Mouse (Mus musculus) hindbrain, embryonic 12.5 days (tissue): ENCODE measurements around the gene Fam69b. TPM values are rescaled to one million over a fixed set of nuclear protein-coding genes. Genes with fewer than 3 reads are reported as not detected.

Experiments
- ATAC-seq: fragments of 200-750 bp; cut with Nextera tagmentation; 2 replicates; pipeline ENCODE4 v1.8.0; 2017; ENCODE audit warnings: moderate TSS enrichment; ENCODE audit not compliant: low FRiP score
- H3K27ac ChIP-seq: fragments of 300-500 bp; sonication (generic); 2 replicates; pipeline ENCODE4 v1.5.1; 2016; ENCODE audit warnings: mild to moderate bottlenecking
- H3K27me3 ChIP-seq: fragments of 300-500 bp; sonication (generic); 2 replicates; pipeline ENCODE4 v1.6.1; 2016; ENCODE audit warnings: mild to moderate bottlenecking
- H3K36me3 ChIP-seq: fragments of 300-500 bp; sonication (generic); 2 replicates; pipeline ENCODE4 v1.6.1; 2016; ENCODE audit warnings: mild to moderate bottlenecking
- H3K4me1 ChIP-seq: fragments of 300-500 bp; sonication (generic); 2 replicates; pipeline ENCODE4 v1.6.1; 2016
- H3K4me2 ChIP-seq: fragments of 300-500 bp; sonication (generic); replicated peaks from 2 replicates; pipeline ENCODE4 v1.6.1; 2016; ENCODE audit warnings: mild to moderate bottlenecking
- H3K4me3 ChIP-seq: fragments of 300-500 bp; sonication (generic); 2 replicates; pipeline ENCODE4 v1.5.1; 2016; ENCODE audit warnings: mild to moderate bottlenecking
- H3K9ac ChIP-seq: fragments of 300-500 bp; sonication (generic); 2 replicates; pipeline ENCODE4 v1.6.1; 2016; ENCODE audit warnings: mild to moderate bottlenecking, moderate library complexity
- H3K9me3 ChIP-seq: fragments of 300-500 bp; sonication (generic); replicated peaks from 2 replicates; pipeline ENCODE4 v1.6.1; 2016; ENCODE audit warnings: mild to moderate bottlenecking
- WGBS: fragments of 180-500 bp; shearing (Covaris S2); methylation state at CpG from one replicate; pipeline ENCODE4 v1.1.7; 2016; 5-methylcytosine and 5-hydroxymethylcytosine counted together
- polyA plus RNA-seq: library from polyadenylated mRNA; unstranded; fragments of >200 nt; fragmentation: Nextera tagmentation; extraction: Ambion mirVana; gene quantifications from 2 replicates; pipeline ENCODE4 v1.2.1, GENCODE M21; 2016

Gene Fam69b
- polyA plus RNA-seq, 1 experiment from 2014 or later, result 73.7 TPM

DNA sequence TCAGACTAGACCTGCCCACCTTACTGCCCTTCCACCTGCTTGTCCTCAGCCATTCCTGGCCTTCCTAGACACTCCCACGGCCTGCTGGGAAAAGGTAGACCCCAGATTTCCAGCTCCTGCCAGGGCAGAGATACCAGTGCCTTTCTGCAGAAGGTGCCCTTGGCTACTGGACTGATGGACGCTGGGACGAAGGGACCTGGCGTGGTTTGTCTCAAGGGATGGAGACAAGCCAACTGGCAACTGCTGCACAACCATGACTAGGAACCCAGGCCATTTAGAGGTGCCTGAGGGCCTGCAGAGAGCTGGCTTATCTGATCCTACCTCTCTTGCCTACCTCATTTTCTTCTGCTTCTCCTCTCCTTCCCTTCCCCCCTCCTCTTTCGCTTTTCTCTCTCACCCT is 13.4 kb upstream of the Fam69b start:
- H3K4me1 ChIP-seq, result no peaks in the 10 kb centered on the region
- ATAC-seq, result no peak
- H3K27me3 ChIP-seq, result 0 out of 2 replicates have a peak, but pooled peaks cover 3% of the 10 kb centered on the region
- H3K9me3 ChIP-seq, result no peaks in the 10 kb centered on the region
- WGBS, result 81% methylated on average over 5 of the region's 5 CpGs
- H3K36me3 ChIP-seq, result no peaks in the 10 kb centered on the region
- no peak overlapping the region for H3K27ac ChIP-seq
- no peak overlapping the region for H3K4me2 ChIP-seq
- H3K9ac ChIP-seq, result no peak overlapping the region
- no peak overlapping the region for H3K4me3 ChIP-seq

- WGBS, result 86% methylated on average over 4 of the region's 4 CpGs
- no peak overlapping the region for H3K4me3 ChIP-seq
- H3K4me2 ChIP-seq, result no peak overlapping the region
- H3K9ac ChIP-seq, result no peak overlapping the region
- H3K4me1 ChIP-seq, result no peaks in the 10 kb centered on the region
- H3K27me3 ChIP-seq, result 0 out of 2 replicates have a peak, but pooled peaks cover 3% of the 10 kb centered on the region
- no peak for ATAC-seq
- H3K36me3 ChIP-seq, result no peaks in the 10 kb centered on the region
- no peak overlapping the region for H3K27ac ChIP-seq
- H3K9me3 ChIP-seq, result no peaks in the 10 kb centered on the region
Observed at GRCm38 (mm10) chr2:26615459-26616124, 12.7 kb upstream of the Fam69b start.

DNA sequence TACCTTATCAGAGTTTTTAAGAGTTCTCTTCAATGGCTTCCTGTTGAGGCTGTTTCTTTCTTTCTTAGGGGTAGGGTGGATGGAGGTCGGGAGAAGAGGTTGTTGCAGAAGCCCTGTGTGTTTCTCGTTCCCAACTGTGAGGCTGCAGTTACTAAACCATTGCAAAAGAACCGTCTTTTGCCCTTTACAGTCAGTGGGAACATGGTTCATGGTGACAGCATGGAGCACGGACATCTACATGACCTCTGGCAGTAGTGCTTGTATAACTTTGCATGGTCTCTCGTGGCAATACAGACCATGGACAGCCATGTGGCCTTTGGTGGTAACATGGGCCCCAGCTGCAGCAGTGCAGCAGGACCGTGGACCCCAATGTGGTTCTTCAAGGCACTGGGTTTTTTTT is 10.9 kb upstream of the Fam69b start:
- no peak overlapping the region for H3K4me2 ChIP-seq
- H3K9me3 ChIP-seq, result no peaks in the 10 kb centered on the region
- WGBS, result 80% methylated on average over 6 of the region's 6 CpGs
- H3K27me3 ChIP-seq, result 0 out of 2 replicates have a peak, but pooled peaks cover 3% of the 10 kb centered on the region
- no peaks in the 10 kb centered on the region for H3K4me1 ChIP-seq
- H3K9ac ChIP-seq, result no peak overlapping the region
- no peak for ATAC-seq
- no peak overlapping the region for H3K27ac ChIP-seq
- no peaks in the 10 kb centered on the region for H3K36me3 ChIP-seq
- no peak overlapping the region for H3K4me3 ChIP-seq

- Histone ChIP-seq H3K4me3 (no peak overlapping the region), H3K4me1 (no peaks in the 10 kb centered on the region), H3K9ac (no peak overlapping the region), H3K27me3 (0 out of 2 replicates have a peak, but pooled peaks cover 3% of the 10 kb centered on the region), H3K4me2 (no peak overlapping the region), H3K27ac (no peak overlapping the region), H3K9me3 (no peaks in the 10 kb centered on the region), H3K36me3 (no peaks in the 10 kb centered on the region)
- no peak for ATAC-seq
- WGBS, result 63% methylated on average over 7 of the region's 7 CpGs
Observed at GRCm38 (mm10) chr2:26617928-26618327, 10.3 kb upstream of the Fam69b start.

DNA sequence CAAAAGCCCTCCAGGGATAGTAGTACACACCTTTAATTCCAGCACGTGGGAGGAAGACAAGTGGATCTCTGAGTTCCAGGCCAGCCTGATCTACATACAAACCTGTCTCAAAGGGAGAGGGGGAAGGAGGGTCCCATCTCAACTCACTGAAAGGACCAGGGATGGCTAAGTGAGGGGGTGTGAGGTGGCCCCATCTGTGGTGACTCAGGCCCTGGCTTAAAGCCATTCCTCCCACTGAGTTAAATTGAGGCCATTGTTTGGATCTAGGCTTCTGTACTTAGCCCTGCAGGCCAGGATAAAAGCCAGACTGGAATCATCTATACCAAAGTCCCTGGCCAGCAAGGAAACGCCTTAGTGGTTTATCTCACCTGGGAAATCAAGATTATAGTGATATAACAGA is 7.0 kb upstream of the Fam69b start:
- Histone ChIP-seq H3K36me3 (no peaks in the 10 kb centered on the region), H3K4me1 (no peaks in the 10 kb centered on the region), H3K27me3 (no peaks in the 10 kb centered on the region), H3K27ac (no peak overlapping the region), H3K4me3 (no peak overlapping the region), H3K9me3 (no peaks in the 10 kb centered on the region), H3K4me2 (no peak overlapping the region), H3K9ac (no peak overlapping the region)
- ATAC-seq, result no peak
- WGBS, result 55% methylated on average over 2 of the region's 2 CpGs

DNA sequence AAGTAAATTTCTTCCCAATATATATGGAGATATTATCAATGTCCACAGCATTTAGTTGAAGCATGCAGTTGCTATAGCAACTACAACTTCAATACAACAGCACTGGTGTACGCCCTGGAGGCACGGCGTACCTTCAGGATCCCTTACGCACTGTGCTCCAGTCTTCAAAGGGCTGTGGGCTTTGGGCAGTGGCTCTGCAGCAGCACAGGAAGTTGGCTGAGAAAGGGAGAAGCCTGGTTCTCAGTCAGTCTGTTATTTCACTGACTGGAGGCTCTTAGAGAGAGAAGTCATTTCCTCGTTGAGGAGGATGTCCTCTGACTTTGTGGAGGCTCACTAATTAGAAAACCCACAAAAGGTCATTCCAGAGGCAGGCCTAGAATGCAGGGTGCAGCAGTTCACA is 5.3 kb upstream of the Fam69b start:
- ATAC-seq, result no peak
- H3K4me3 ChIP-seq, result no peak overlapping the region
- no peak overlapping the region for H3K27ac ChIP-seq
- no peaks in the 10 kb centered on the region for H3K27me3 ChIP-seq
- no peaks in the 10 kb centered on the region for H3K36me3 ChIP-seq
- H3K9ac ChIP-seq, result no peak overlapping the region
- no peaks in the 10 kb centered on the region for H3K9me3 ChIP-seq
- no peak overlapping the region for H3K4me2 ChIP-seq
- 78% methylated on average over 5 of the region's 5 CpGs for WGBS
- H3K4me1 ChIP-seq, result no peaks in the 10 kb centered on the region

DNA sequence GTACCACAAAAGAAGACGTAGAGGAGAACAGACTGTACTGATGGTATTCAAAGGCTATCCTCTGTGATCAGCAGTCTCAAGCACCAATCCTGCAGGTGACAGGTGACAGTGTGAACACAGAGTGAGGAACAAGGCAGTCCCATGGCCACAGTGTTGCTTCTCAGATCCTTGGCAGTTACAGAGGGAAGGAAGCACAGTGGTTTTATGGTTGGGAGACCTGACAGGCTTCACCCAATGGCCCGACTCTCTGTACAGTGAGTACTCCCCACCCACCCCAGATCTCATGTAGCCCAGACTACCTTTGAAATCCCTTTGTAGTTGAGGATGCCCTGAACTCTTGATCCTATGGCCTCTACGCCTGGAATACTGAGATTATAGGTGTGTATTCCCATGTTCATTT is 2.8 kb upstream of the Fam69b start:
- Histone ChIP-seq H3K27ac (no peak overlapping the region), H3K36me3 (no peaks in the 10 kb centered on the region), H3K27me3 (no peaks in the 10 kb centered on the region), H3K9ac (no peak overlapping the region), H3K9me3 (no peaks in the 10 kb centered on the region), H3K4me1 (peaks cover 17% of the 10 kb centered on the region), H3K4me3 (no peak overlapping the region), H3K4me2 (no peak overlapping the region)
- no peak for ATAC-seq
- WGBS, result 78% methylated on average over 3 of the region's 3 CpGs

DNA sequence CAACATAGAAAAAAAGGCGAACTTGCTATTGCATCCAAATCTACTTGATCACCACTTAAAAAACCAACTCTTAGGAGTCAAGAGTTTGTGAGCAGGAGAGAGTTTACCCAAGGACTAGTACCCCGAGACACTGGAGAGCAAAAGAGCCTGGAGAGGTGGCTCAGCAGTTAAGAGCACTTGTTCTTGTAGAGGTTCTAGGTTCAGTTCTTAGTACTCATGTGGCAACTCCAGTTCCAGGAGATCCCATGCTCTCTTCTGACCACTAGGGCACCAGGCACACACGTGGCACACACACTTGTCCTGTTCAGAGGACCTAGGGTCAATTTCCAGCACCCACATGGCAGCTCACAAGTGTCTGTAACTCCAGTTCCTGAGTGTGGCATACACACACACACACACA is 2.2 kb upstream of the Fam69b start:
- H3K36me3 ChIP-seq, result peaks cover 4% of the 10 kb centered on the region; the same call in 1 of the 2 replicates
- H3K4me2 ChIP-seq, result no peak overlapping the region
- peaks cover 23% of the 10 kb centered on the region for H3K4me1 ChIP-seq
- H3K4me3 ChIP-seq, result no peak overlapping the region
- H3K27me3 ChIP-seq, result no peaks in the 10 kb centered on the region
- H3K9ac ChIP-seq, result no peak overlapping the region
- 71% methylated on average over 3 of the region's 3 CpGs for WGBS
- no peaks in the 10 kb centered on the region for H3K9me3 ChIP-seq
- no peak for ATAC-seq
- H3K27ac ChIP-seq, result no peak overlapping the region

DNA sequence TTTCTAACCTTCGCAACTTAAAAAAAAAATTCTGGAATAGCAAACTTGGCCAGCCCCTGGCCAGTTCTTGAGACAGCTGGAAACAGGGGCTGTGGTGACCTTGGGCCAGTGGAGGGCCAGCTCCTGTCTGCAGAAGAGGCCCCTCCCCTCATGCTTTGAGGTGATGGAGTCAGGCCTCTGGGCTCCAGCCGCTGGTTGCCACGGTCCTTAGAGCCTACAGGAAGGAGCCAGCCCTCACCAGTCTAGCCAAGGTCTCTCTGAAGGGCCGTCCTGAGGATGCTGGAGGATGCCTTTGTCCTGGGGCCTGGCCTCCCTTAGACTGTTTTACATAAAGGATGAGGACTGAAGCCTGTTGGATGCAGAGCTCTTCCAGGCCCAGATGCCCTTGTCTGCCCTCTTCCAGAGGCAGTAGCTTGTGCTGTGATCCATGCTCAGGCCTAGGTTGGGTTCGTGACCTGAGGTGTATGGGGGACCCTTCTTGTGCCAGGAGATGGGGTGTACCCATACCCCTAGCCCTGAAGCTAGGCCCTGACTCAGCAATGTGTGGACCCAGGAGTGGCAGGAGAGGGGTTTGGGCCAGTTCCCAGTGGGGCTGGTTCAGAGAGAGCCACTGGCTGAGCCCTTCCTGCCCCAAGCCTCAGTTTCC is 658 bp downstream of the Fam69b start:
- H3K27me3 ChIP-seq, result no peaks in the 10 kb centered on the region
- peak overlapping the region; percentile 93 for H3K9ac ChIP-seq
- H3K4me3 ChIP-seq, result peak overlapping the region; percentile 68
- H3K4me2 ChIP-seq, result peak overlapping the region; percentile 82
- ATAC-seq, result peak; percentile 53
- H3K9me3 ChIP-seq, result no peaks in the 10 kb centered on the region
- 18% methylated on average over 5 of the region's 5 CpGs for WGBS
- H3K4me1 ChIP-seq, result peaks cover 34% of the 10 kb centered on the region
- peaks cover 12% of the 10 kb centered on the region; the same call in 1 of the 2 replicates for H3K36me3 ChIP-seq
- H3K27ac ChIP-seq, result peak overlapping the region; percentile 79

- Histone ChIP-seq H3K4me2 (peak overlapping the region; percentile 13; the same call in 1 of the 2 replicates), H3K36me3 (peaks cover 50% of the 10 kb centered on the region)
- no peak for ATAC-seq
Observed at GRCm38 (mm10) chr2:26632541-26633395, 4.5 kb downstream of the Fam69b start.

GRCm38 (mm10) chr2:26633953-26634530 is 5.8 kb downstream of the Fam69b start:
- no peaks in the 10 kb centered on the region for H3K27me3 ChIP-seq
- no peak overlapping the region for H3K27ac ChIP-seq
- H3K4me2 ChIP-seq, result no peak overlapping the region
- peaks cover 57% of the 10 kb centered on the region for H3K4me1 ChIP-seq
- H3K36me3 ChIP-seq, result peaks cover 58% of the 10 kb centered on the region
- no peaks in the 10 kb centered on the region for H3K9me3 ChIP-seq
- no peak overlapping the region for H3K9ac ChIP-seq
- WGBS, result 75% methylated on average over 4 of the region's 4 CpGs
- no peak overlapping the region for H3K4me3 ChIP-seq
- ATAC-seq, result no peak

More at GRCm38 (mm10) chr2:26632541-26633395, 4.5 kb downstream of the Fam69b start:
- peak overlapping the region; percentile 28 for H3K9ac ChIP-seq
- no peak overlapping the region for H3K27ac ChIP-seq
- H3K27me3 ChIP-seq, result no peaks in the 10 kb centered on the region
- H3K4me3 ChIP-seq, result no peak overlapping the region
- H3K9me3 ChIP-seq, result no peaks in the 10 kb centered on the region
- H3K4me1 ChIP-seq, result peaks cover 48% of the 10 kb centered on the region
- WGBS, result 77% methylated on average over 16 of the region's 16 CpGs
